Mouse (Mus musculus): ENCODE results near the gene Lpar5.
A peak's percentile ranks its signal among the peaks of the same experiment; 100 is the strongest.

Gene Lpar5

DNA sequence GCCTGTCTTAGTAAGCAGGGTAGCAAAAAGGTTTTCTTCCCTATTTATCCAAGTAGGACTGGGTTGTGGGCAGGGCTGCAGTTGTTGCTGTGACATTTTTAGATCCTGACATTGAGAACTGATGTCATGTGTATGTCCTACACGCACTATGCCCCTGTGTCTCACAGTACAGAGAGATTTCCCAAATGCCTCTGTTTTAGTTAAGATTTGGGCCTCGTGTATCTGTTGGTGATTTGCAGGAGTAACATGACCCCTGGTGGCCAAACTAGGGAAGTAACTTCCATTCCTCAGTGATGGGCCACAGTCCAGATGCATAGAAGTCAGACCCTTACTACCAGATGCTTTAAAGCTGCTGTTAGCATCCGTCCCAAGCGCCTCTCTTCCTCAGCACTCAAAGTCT, 16.7 kb downstream of the Lpar5 start:
- no peak for DNase-seq (ENCODE audit: low spot score)

DNA sequence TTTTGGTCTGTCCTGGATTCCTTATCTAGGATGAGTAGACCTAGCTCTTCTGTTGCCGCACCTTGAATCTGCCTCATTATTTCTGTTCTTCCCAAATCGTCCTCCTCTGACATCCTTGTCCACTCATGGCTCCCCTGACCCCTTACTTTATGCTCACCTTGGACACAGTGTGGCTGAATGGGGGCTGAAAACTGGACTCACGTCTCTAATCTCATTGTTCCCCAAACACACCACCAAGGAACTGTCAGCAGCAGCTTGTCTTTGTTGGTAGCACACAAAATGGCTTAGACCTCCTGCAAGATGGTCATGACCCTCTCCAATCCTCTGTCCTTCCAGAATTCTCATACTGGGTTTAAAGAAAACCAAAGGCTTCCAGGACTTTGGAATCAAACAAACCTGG, 20.2 kb downstream of the Lpar5 start:
- DNase-seq (ENCODE audit: low spot score): no peak

GRCm38 (mm10) chr6:125088561-125089321, 21.0 kb downstream of the Lpar5 start:
- no peak for DNase-seq (ENCODE audit: low spot score)

- peak; percentile 68 for DNase-seq (ENCODE audit: low spot score)
These were observed 22.0 kb downstream of the Lpar5 start for GRCm38 (mm10) chr6:125089521-125090321.

DNA sequence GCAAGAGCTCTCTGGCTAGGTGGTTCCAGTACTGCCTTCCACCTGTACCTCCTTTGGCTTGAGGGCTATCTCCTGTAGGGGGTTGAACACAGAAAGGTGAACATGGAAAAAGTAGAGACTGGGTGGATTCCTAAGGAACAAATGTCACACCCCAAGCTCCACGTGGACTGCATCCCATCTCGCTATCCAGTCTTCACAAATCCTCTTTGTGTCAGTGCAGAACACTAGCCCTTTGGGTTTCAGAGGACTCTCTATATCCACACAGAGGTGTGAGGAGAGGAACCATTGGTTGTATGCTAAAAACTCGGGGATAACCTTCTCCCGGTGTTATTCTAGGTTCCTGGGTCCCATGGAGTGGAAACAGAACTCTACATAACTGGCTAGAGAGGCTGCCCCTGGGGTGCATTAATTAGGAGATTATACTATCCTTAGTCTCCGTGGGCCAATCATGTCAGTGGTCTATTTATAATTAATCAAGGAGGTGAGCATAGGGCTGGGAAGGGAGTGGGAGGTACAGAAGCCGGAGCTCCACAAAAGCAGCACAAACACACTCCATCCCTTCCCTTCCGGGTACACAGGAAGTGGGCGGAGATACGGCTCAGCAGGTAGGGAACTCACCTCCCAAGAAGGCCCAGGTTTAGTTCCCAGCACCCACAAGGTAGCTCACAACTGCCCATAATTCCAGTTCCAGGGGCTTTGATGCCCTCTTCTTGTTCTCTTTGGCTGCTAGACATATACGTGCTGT, 22.8 kb downstream of the Lpar5 start:
- DNase-seq (ENCODE audit: low spot score): no peak

DNA sequence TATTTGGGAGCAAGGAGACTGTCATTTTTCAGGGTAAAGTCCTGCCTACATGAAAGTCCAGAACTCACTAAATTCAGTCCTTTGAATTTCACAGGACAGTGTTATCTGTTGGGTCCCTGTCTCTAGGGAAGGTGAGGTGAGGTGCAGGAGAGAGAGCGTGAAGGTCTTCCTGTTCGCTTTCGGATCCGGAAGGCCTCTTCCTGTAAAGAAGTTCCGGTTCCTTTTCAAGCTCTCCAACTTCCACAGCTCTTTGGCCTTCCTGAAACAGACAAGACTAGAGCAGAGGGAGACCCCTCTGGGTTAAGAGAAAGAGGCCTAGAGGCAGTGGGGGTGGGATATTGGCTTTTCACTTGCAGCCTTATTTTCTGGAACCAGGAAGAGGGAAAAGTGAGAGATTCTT, 24.7 kb downstream of the Lpar5 start:
- no peak for DNase-seq (ENCODE audit: low spot score)

- DNase-seq (ENCODE audit: low spot score): no peak
These were observed 27.1 kb downstream of the Lpar5 start for GRCm38 (mm10) chr6:125094843-125095242.

- peak; percentile 91 for DNase-seq (ENCODE audit: low spot score)
These were observed 27.9 kb downstream of the Lpar5 start, which contains the start of gene Chd4 for GRCm38 (mm10) chr6:125095391-125096278. Gene Chd4 (plus strand): TSS chr6:125095981.

- DNase-seq (ENCODE audit: low spot score): no peak
These were observed 28.5 kb downstream of the Lpar5 start for GRCm38 (mm10) chr6:125096279-125096596.

GRCm38 (mm10) chr6:125096597-125097345, 29.1 kb downstream of the Lpar5 start:
- DNase-seq (ENCODE audit: low spot score): no peak

DNA sequence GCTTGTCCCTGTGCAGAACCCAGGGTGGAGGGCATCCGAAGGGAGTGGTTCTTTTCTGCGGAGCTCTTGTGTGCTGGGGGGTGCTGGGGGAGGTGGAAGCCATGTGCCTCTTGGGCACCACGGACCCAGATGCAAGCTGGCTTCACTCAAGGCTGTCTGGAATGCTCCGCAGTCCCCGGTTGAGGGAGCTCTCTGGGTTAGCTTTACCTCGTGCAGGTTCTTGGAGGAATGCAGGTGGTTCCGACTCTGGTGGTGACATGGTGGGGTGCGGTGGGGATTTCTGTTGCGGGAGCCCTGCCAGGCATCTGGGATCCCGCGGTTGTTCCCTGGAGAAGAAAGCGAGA, 29.6 kb downstream of the Lpar5 start:
- DNase-seq (ENCODE audit: low spot score): no peak

DNA sequence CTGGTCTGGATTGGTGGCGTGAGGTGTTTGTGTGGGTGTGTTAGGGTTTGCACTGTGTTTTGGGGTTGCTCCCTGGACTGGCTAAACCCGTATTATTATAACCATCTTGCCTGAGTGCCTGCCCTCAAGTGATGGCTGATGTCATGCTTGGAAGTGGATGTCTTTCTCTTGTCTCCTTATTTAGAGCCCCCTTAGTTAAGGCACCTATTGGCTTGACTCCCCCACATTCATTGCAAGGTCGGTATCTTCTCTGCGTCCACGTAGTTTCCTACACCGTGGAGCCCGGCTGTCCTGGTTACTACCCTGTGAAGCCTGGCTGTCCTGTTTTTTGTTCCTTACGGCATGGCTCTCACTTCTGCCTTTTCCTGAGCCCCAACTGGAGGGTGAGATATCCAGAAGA, 30.2 kb downstream of the Lpar5 start:
- no peak for DNase-seq (ENCODE audit: low spot score)

DNA sequence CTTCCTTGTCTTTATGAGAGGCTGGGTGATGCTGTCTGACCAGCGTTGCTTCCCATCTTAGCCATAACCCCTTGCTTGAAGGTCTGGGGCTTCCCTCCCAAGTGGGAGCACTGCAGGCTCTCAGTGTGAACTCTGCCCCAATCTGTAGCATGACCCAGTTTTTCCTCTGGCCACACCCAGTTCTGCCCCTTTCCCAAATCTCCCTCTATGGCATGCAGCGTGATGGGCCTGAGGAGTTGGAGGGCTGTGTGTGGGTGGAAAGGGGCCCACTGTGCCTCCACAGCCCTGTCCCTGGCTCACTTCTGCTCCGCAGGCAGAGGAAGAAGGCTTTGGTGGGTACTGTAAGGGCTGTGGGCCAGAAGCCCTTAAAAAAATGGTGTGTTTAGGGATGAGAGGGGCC, 30.8 kb downstream of the Lpar5 start:
- DNase-seq (ENCODE audit: low spot score): no peak

DNA sequence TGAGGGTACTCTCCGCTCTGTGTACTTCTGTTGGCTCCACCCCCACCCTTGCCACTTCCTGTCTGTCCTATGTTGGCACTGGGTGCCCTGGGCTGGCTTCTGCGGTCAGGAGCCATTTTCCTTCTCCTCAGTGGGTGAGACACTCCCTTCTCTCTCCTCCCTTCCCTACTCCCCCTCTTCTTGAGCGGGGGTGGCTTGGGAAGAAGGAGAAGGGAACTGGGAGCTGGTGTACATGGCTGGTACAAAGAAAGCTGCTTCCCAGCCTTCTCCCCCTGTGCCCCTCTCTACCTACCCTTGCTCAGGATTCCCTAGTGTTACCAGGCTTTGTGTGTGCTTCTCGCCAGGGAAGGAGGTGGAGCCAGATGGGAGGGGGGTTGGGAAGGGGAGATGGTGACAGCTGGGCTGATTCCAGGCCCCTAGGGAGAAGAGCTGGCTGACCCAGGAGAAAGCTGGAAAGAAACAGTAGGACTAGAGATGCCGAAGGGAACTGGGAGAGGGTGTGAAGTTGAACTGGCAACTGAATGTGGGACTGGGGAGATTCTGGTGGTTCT, 31.8 kb downstream of the Lpar5 start:
- no peak for DNase-seq (ENCODE audit: low spot score)

GRCm38 (mm10) chr6:125101444-125101843, 33.7 kb downstream of the Lpar5 start:
- DNase-seq (ENCODE audit: low spot score): no peak

DNA sequence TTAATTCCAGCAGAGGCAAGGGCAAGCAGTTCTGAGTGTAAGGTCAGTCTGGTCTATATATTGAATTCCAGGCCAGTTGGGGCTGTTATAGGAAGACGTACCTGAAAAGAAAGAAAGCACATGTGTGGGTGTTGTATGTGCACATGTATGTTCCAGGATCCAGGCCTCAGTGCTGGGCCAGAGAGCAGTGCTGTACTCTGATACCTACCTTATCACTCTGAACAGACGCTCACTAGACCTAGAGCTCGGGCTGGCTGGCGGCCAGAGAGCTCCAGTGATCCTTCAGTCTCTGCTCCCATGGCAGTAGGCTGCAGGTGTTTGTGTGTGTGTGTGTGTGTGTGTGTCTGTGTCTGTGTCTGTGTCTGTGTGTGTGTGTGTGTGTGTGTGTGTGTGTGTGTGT, 36.5 kb downstream of the Lpar5 start:
- DNase-seq (ENCODE audit: low spot score): peak; percentile 95

GRCm38 (mm10) chr6:125107705-125108104, 40.0 kb downstream of the Lpar5 start:
- no peak for DNase-seq (ENCODE audit: low spot score)

DNA sequence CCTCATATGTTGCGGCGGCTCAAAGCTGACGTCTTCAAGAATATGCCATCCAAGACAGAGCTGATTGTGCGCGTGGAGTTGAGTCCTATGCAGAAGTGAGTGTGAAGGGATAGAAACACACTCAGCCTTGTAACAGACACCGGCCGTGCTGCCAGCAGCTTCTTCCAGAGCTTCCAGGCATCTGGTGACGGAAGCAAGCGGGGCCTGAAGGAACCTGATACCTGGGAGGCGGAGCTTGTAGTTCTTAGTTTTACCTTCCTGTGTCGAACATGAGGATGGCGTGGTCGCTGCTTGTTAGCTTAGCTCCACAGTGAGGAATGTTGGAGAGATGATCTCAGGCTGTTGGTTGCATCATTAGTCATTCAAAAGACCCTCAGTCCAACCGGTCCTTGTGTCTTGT, 41.7 kb downstream of the Lpar5 start:
- no peak for DNase-seq (ENCODE audit: low spot score)

GRCm38 (mm10) chr6:125110927-125111326, 43.2 kb downstream of the Lpar5 start:
- no peak for DNase-seq (ENCODE audit: low spot score)

GRCm38 (mm10) chr6:125112553-125112952, 44.8 kb downstream of the Lpar5 start:
- no peak for DNase-seq (ENCODE audit: low spot score)

DNA sequence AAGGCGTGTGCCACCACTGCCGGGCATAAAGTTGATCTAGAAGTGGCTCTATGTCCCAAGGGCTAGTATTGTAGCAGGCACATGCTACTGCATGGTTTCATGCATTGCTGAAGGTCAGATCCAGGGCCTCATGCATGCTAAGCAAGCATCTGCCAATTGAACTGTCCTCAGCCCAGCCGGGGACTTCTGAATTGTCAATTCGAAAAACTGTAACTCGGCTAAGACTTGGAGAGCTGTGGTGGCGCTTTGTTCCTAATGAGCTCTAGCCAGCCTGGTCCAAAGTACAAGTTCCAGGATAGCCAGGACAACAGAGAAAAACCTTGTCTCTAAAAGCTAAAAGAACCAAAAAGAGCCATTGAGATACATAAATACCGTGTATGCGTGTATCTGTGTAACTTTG, 51.7 kb downstream of the Lpar5 start:
- no peak for DNase-seq (ENCODE audit: low spot score)
